Mouse (Mus musculus): ENCODE measurements at regions not wholly inside any gene's neighbourhood (a gene's known extent, or its start where the extent isn't known, plus 50 kb on each side); places are given as distances from the start of the nearest gene placed in this dataset.

DNA sequence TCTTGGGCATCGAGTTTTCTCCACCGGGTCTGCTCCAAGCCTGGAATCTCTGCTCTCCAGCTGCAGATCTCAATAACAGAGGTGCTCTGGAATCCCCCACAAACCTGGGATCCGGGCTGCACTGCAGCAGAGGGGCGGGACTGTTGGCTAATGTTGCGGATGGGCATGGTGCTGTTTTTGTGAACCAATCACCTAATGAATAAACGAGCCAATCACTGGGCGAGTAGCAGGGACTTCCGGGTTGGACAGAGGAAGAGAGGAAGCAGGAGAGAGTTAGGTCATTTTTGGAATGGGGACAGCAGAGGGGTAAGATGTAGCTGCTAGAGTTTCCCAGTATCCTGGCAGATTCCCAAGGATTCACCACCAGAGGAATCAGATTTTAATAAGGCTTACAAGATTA, 76.7 kb upstream of the Gpr12 start:
- Histone ChIP-seq H3K27ac (replicated peaks) (no peak overlapping the region), H3K36me3 (no peaks in the 10 kb centered on the region), H3K9me3 (replicated peaks) (no peaks in the 10 kb centered on the region), H3K27me3 (replicated peaks) (no peaks in the 10 kb centered on the region), H3K4me3 (replicated peaks) (no peak overlapping the region), H3K4me1 (no peaks in the 10 kb centered on the region), H3K4me2 (no peak overlapping the region), H3K9ac (replicated peaks) (no peak overlapping the region)
- 77% methylated on average over 8 of the region's 8 CpGs for WGBS
- no peak for ATAC-seq (ENCODE audit: low FRiP score)

DNA sequence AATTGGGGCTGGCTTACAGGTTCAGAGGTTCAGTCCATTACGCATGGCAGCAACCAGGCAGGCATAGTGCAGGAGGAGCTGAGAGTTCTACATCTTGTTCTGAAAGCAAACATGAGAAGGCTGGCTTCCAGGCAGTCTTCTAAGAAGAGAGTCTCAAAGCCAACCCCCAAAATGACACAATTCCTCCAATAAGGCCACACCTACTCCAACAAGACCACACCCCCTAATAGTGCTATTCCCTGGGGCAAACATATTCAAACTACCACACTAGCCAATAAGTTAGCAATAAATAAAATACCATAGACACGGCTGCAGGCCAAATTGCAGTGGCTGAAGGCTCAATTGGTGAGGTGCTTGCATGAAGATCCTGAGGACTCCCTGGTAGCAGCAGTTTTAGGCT, 72.2 kb upstream of the Gpr12 start:
- Histone ChIP-seq H3K27me3 (replicated peaks) (peaks cover 3% of the 10 kb centered on the region; the same call in 1 of the 2 replicates), H3K4me3 (replicated peaks) (no peak overlapping the region), H3K27ac (replicated peaks) (no peak overlapping the region), H3K4me2 (no peak overlapping the region), H3K4me1 (no peaks in the 10 kb centered on the region), H3K9me3 (replicated peaks) (no peaks in the 10 kb centered on the region), H3K9ac (replicated peaks) (no peak overlapping the region), H3K36me3 (no peaks in the 10 kb centered on the region)
- 81% methylated on average over 2 of the region's 2 CpGs for WGBS
- no peak for ATAC-seq (ENCODE audit: low FRiP score)

DNA sequence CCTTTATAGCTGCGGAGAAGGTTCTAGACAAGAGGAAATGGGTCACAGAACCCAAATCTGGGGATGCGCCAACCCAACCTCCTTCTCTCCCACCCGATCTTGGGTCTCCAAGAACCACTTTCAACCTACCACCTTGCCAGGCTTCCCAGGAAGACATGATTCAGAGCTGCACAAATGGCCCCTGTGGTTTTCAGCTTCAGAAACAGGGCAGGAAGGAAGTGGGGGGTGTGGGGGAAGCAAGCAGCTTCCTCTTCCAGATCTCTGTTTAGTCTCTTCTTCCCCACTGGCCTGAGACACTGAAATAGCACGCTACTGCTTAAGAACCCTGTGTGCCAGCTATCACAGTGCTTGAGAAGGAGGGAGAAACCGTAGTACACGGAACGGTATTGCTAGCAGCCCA, 70.4 kb upstream of the Gpr12 start:
- Histone ChIP-seq H3K9me3 (replicated peaks) (no peaks in the 10 kb centered on the region), H3K4me1 (no peaks in the 10 kb centered on the region), H3K9ac (replicated peaks) (no peak overlapping the region), H3K36me3 (no peaks in the 10 kb centered on the region), H3K4me2 (no peak overlapping the region), H3K27ac (replicated peaks) (no peak overlapping the region), H3K27me3 (replicated peaks) (peaks cover 3% of the 10 kb centered on the region; the same call in 1 of the 2 replicates), H3K4me3 (replicated peaks) (no peak overlapping the region)
- ATAC-seq (ENCODE audit: low FRiP score), result no peak
- 78% methylated on average over 7 of the region's 7 CpGs for WGBS

- H3K36me3 ChIP-seq, result no peaks in the 10 kb centered on the region
- no peaks in the 10 kb centered on the region for H3K4me1 ChIP-seq
- no peak overlapping the region for H3K4me2 ChIP-seq
- H3K9me3 ChIP-seq (replicated peaks), result no peaks in the 10 kb centered on the region
- no peak overlapping the region for H3K9ac ChIP-seq (replicated peaks)
- 71% methylated on average over 19 of the region's 19 CpGs for WGBS
- no peak overlapping the region for H3K27ac ChIP-seq (replicated peaks)
- ATAC-seq (ENCODE audit: low FRiP score), result no peak
- H3K4me3 ChIP-seq (replicated peaks), result no peak overlapping the region
- peaks cover 3% of the 10 kb centered on the region; the same call in 1 of the 2 replicates for H3K27me3 ChIP-seq (replicated peaks)
Observed at GRCm38 (mm10) chr5:146653686-146654450, 68.8 kb upstream of the Gpr12 start.

DNA sequence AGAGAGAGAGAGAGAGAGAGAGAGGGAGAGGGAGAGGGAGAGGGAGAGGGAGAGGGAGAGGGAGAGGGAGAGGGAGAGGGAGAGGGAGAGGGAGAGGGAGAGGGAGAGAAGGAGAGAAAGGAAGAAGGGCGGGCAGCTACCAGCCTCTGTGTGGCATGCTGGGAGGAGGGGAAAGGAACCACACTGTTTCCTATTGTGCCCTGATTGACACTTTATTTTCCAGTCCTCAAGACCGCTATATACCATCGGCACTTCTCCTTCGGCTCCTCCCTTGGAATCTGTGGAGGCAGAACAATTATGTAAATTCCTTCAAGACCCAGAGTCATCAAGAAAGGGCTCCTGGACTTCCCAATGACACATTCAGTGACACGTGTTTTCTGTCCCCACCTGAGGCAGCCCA, 67.8 kb upstream of the Gpr12 start:
- H3K4me3 ChIP-seq (replicated peaks), result no peak overlapping the region
- H3K4me2 ChIP-seq, result no peak overlapping the region
- WGBS, result 13% methylated on average over 5 of the region's 5 CpGs
- H3K27ac ChIP-seq (replicated peaks), result no peak overlapping the region
- no peaks in the 10 kb centered on the region for H3K4me1 ChIP-seq
- H3K27me3 ChIP-seq (replicated peaks), result peaks cover 3% of the 10 kb centered on the region; the same call in 1 of the 2 replicates
- no peak for ATAC-seq (ENCODE audit: low FRiP score)
- no peaks in the 10 kb centered on the region for H3K36me3 ChIP-seq
- no peak overlapping the region for H3K9ac ChIP-seq (replicated peaks)
- no peaks in the 10 kb centered on the region for H3K9me3 ChIP-seq (replicated peaks)

DNA sequence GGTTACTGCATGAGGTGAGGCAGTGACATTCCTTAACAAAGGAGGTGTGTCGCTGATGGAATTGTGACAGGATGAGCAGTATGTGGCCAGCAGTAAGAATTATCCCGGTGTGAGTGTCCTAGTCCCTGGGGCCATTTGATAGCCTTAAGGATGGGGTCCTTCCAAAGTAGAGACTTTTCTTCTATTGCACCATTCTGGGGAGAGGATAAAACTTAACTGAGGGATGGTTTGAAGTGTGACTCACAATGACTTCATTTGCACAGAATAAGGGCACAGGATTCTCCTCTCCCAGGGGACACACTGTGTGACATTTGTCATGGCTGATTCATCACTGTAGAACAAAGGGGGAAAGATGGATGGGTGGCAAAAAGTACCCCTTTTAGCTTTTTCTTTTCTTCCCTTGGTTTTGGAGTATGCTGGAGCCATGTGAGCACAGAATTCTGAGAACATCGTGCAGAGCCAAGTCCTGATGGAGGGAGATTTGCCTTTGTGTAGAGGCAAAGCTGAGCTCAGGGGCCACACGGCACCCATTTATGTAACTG, 63.6 kb upstream of the Gpr12 start:
- Histone ChIP-seq H3K4me2 (no peak overlapping the region), H3K9ac (replicated peaks) (no peak overlapping the region), H3K27me3 (replicated peaks) (peaks cover 10% of the 10 kb centered on the region), H3K4me1 (no peaks in the 10 kb centered on the region), H3K27ac (replicated peaks) (no peak overlapping the region), H3K36me3 (no peaks in the 10 kb centered on the region), H3K9me3 (replicated peaks) (no peaks in the 10 kb centered on the region), H3K4me3 (replicated peaks) (no peak overlapping the region)
- no peak for ATAC-seq (ENCODE audit: low FRiP score)
- WGBS, result 45% methylated on average over 4 of the region's 4 CpGs

- Histone ChIP-seq H3K9ac (replicated peaks) (no peak overlapping the region), H3K4me3 (replicated peaks) (no peak overlapping the region), H3K27me3 (replicated peaks) (peaks cover 7% of the 10 kb centered on the region; the same call in 1 of the 2 replicates), H3K4me1 (no peaks in the 10 kb centered on the region), H3K4me2 (no peak overlapping the region), H3K36me3 (no peaks in the 10 kb centered on the region), H3K9me3 (replicated peaks) (no peaks in the 10 kb centered on the region), H3K27ac (replicated peaks) (no peak overlapping the region)
- WGBS, result 23% methylated on average over 11 of the region's 11 CpGs
- no peak for ATAC-seq (ENCODE audit: low FRiP score)
Observed at GRCm38 (mm10) chr5:146647628-146648380, 62.8 kb upstream of the Gpr12 start.

- Histone ChIP-seq H3K9me3 (replicated peaks) (no peaks in the 10 kb centered on the region), H3K4me2 (no peak overlapping the region), H3K36me3 (no peaks in the 10 kb centered on the region), H3K27ac (replicated peaks) (no peak overlapping the region), H3K9ac (replicated peaks) (no peak overlapping the region), H3K4me1 (no peaks in the 10 kb centered on the region), H3K27me3 (replicated peaks) (peaks cover 7% of the 10 kb centered on the region; the same call in 1 of the 2 replicates), H3K4me3 (replicated peaks) (no peak overlapping the region)
- ATAC-seq (ENCODE audit: low FRiP score), result no peak
- 6% methylated on average over 4 of the region's 4 CpGs for WGBS
Observed at GRCm38 (mm10) chr5:146644499-146644898, 59.5 kb upstream of the Gpr12 start.

DNA sequence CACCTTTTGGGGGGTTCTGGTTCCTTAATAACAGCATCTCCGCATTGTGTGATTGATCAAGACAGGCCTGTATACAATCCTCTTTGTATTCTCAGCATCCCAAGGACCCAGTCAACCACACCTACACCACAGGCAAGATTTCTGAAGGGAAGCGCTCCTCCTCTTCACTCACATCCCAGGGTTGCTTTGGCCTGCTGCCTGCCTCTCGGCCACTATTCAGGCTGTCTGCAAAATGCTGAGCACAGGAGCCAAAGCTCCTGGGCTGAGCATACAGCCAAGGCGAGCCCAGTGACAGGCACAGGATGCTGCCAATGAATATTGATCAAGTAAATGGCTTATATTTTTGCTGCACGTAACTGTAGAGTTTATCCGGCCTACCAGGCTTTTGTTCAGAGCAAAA, 56.9 kb upstream of the Gpr12 start:
- no peak for ATAC-seq (ENCODE audit: low FRiP score)
- Histone ChIP-seq H3K9me3 (replicated peaks) (no peaks in the 10 kb centered on the region), H3K27me3 (replicated peaks) (peaks cover 7% of the 10 kb centered on the region; the same call in 1 of the 2 replicates), H3K4me1 (no peaks in the 10 kb centered on the region), H3K9ac (replicated peaks) (no peak overlapping the region), H3K36me3 (no peaks in the 10 kb centered on the region), H3K4me2 (no peak overlapping the region), H3K4me3 (replicated peaks) (no peak overlapping the region), H3K27ac (replicated peaks) (no peak overlapping the region)
- 83% methylated on average over 6 of the region's 6 CpGs for WGBS

- Histone ChIP-seq H3K9ac (replicated peaks) (no peak overlapping the region), H3K4me2 (no peak overlapping the region), H3K27me3 (replicated peaks) (no peaks in the 10 kb centered on the region), H3K4me3 (replicated peaks) (no peak overlapping the region), H3K9me3 (replicated peaks) (no peaks in the 10 kb centered on the region), H3K4me1 (no peaks in the 10 kb centered on the region), H3K36me3 (no peaks in the 10 kb centered on the region), H3K27ac (replicated peaks) (no peak overlapping the region)
- WGBS, result 87% methylated on average over 6 of the region's 6 CpGs
- ATAC-seq (ENCODE audit: low FRiP score), result no peak
Observed at GRCm38 (mm10) chr5:146636859-146637258, 51.8 kb upstream of the Gpr12 start.
